ENCODE assay signal across 9 mouse cellular contexts in the genomic region with DNA sequence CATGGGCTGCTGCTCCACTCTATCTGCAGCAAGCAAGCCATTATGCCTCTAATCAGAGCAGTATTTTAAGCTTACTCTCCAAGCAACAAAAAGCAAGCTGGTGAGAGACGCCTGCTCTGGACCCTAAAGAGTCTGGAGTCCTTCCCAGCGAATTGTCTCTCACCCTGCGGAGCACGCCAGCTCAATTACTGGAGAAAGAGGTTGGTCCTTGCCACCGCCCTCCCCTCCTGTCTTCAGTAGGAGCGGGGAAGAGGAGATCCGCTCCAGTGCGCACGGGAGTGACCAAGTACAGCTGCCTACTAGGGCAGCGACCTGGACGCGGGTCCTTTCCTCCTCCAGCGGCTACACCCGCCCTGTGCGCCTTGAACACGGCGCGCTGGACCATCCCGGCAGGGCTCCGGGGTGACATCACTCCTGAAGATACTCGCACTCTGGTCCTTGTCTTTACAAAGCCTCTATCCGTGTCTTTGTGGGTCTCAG. TPM values are rescaled to one million over a fixed set of nuclear protein-coding genes. Genes with fewer than 3 reads are reported as not detected.
DNase-seq lines count a peak whose midpoint lies in the region; ATAC-seq lines count a peak whose summit lies in the region.
"Had no signal": no experiment of that assay in that cellular context is flagged by ENCODE, and none has a peak within 500 bp of the region (broad histone marks: within the 10 kb centered on the region; RNA-seq: fewer than 3 reads in every experiment).

Gene Luzp2, plus strand, starts transcription at position 127 of the 480 bp plus-strand sequence.

- WGBS in heart, embryonic 13.5 days: under 1% methylated on average over 22 of the region's 22 CpGs
- under 1% methylated on average over 22 of the region's 22 CpGs for WGBS in embryonic facial prominence, embryonic 12.5 days
- under 1% methylated on average over 22 of the region's 22 CpGs for WGBS in hindbrain, embryonic 16.5 days
- WGBS in liver, embryonic 13.5 days (ENCODE audit: insufficient replicate concordance): 3% methylated on average over 22 of the region's 22 CpGs

- no peak within 1 kb of the TSS for H3K27ac ChIP-seq in heart, embryonic 13.5 days (replicated peaks)
- H3K27ac ChIP-seq in embryonic facial prominence, embryonic 12.5 days: no peak within 1 kb of the TSS
- H3K27ac ChIP-seq in hindbrain, embryonic 16.5 days (ENCODE audit: low read depth, low read length): peak within 1 kb of the TSS; percentile 88
- H3K27ac ChIP-seq in liver, embryonic 13.5 days: no peak within 1 kb of the TSS

- peak within 1 kb of the TSS; percentile 69 for H3K9ac ChIP-seq in heart, embryonic 13.5 days
- H3K9ac ChIP-seq in embryonic facial prominence, embryonic 12.5 days: peak within 1 kb of the TSS; percentile 49; the same call in 1 of the 2 replicates
- peak within 1 kb of the TSS; percentile 81 for H3K9ac ChIP-seq in hindbrain, embryonic 16.5 days (ENCODE audit: low read depth, low read length)
- H3K9ac ChIP-seq in liver, embryonic 13.5 days: no peak within 1 kb of the TSS

- H3K36me3 ChIP-seq in heart, embryonic 13.5 days: no peaks in the 10 kb centered on the region
- H3K36me3 ChIP-seq in embryonic facial prominence, embryonic 12.5 days: no peaks in the 10 kb centered on the region
- H3K36me3 ChIP-seq in hindbrain, embryonic 16.5 days (ENCODE audit: control insufficient read depth, insufficient read depth, low read length): no peaks in the 10 kb centered on the region
- H3K36me3 ChIP-seq in liver, embryonic 13.5 days: no peaks in the 10 kb centered on the region

- no peak for ATAC-seq in heart, embryonic 13.5 days (ENCODE audit: extremely low read depth, insufficient number of reproducible peaks, low FRiP score, low TSS enrichment)
- peak; percentile 69 for ATAC-seq in embryonic facial prominence, embryonic 12.5 days (ENCODE audit: insufficient number of reproducible peaks, insufficient read depth, low FRiP score, low TSS enrichment)
- ATAC-seq in hindbrain, embryonic 16.5 days: peak; percentile 91
- no peak for ATAC-seq in liver, embryonic 13.5 days (ENCODE audit: low read depth)

- H3K27me3 ChIP-seq in heart, embryonic 13.5 days (replicated peaks): peaks cover 26% of the 10 kb centered on the region
- 0 out of 2 replicates have a peak, but pooled peaks cover 12% of the 10 kb centered on the region for H3K27me3 ChIP-seq in embryonic facial prominence, embryonic 12.5 days
- no peaks in the 10 kb centered on the region for H3K27me3 ChIP-seq in hindbrain, embryonic 16.5 days (replicated peaks; ENCODE audit: control insufficient read depth, insufficient read depth, low read length)
- peaks cover 10% of the 10 kb centered on the region; the same call in 1 of the 2 replicates for H3K27me3 ChIP-seq in liver, embryonic 13.5 days
- H3K27me3 ChIP-seq: CH12.LX had no signal

- H3K4me1 ChIP-seq in heart, embryonic 13.5 days: no peaks in the 10 kb centered on the region
- H3K4me1 ChIP-seq in embryonic facial prominence, embryonic 12.5 days: no peaks in the 10 kb centered on the region; the same call in 1 of the 2 replicates
- 0 out of 2 replicates have a peak, but pooled peaks cover 4% of the 10 kb centered on the region for H3K4me1 ChIP-seq in hindbrain, embryonic 16.5 days (ENCODE audit: control insufficient read depth, insufficient read depth, low read depth, low read length)
- H3K4me1 ChIP-seq in liver, embryonic 13.5 days (replicated peaks): no peaks in the 10 kb centered on the region

- H3K9me3 ChIP-seq in heart, embryonic 13.5 days: no peaks in the 10 kb centered on the region
- no peaks in the 10 kb centered on the region for H3K9me3 ChIP-seq in embryonic facial prominence, embryonic 12.5 days
- no peaks in the 10 kb centered on the region for H3K9me3 ChIP-seq in hindbrain, embryonic 16.5 days (ENCODE audit: control insufficient read depth, low read length)
- H3K9me3 ChIP-seq in liver, embryonic 13.5 days (replicated peaks): no peaks in the 10 kb centered on the region

- DNase-seq in heart, postnatal 36 days: no peak
- DNase-seq in R1 (ENCODE audit: low read depth, low spot score): peak; percentile 13
- DNase-seq in liver, embryonic 13.5 days: no peak
- peak; percentile 13 to 29 for DNase-seq in right cerebral cortex, postnatal 36 days (ENCODE audit: low spot score in 2 of 2)
- DNase-seq in urinary bladder, adult 18-20 months (ENCODE audit: low spot score in 2 of 2): no peak

- H3K4me3 ChIP-seq in heart, embryonic 13.5 days: peak within 1 kb of the TSS; percentile 57
- peak within 1 kb of the TSS; percentile 48 for H3K4me3 ChIP-seq in embryonic facial prominence, embryonic 12.5 days
- H3K4me3 ChIP-seq in hindbrain, embryonic 16.5 days (ENCODE audit: low read length): peak within 1 kb of the TSS; percentile 64
- H3K4me3 ChIP-seq in liver, embryonic 13.5 days (replicated peaks): no peak within 1 kb of the TSS

- peak within 1 kb of the TSS; percentile 85 for H3K4me2 ChIP-seq in heart, embryonic 13.5 days
- H3K4me2 ChIP-seq in embryonic facial prominence, embryonic 12.5 days (replicated peaks): peak within 1 kb of the TSS; percentile 80
- H3K4me2 ChIP-seq in hindbrain, embryonic 16.5 days (ENCODE audit: low read length): peak within 1 kb of the TSS; percentile 57
- H3K4me2 ChIP-seq in liver, embryonic 13.5 days: 0 out of 2 replicates have a peak within 1 kb of the TSS, but pooled peaks have one; percentile 19

- intact Hi-C loops in heart, postnatal 36 days (cut with DNase I): no loop called here

RNA-seq across cellular contexts. Expression of gene Luzp2, which starts in this region (rescaled TPM):
- polyA plus RNA-seq in heart, embryonic 13.5 days (2015; fragmentation: Nextera tagmentation; extraction: Ambion mirVana): 0.47 and 0.52 TPM in 2 replicates
- under 1 TPM; 0.06 to 0.16 TPM for total RNA-seq in heart, postnatal 36 days (2021)
- 2.9 and 3.4 TPM in 2 replicates for polyA plus RNA-seq in embryonic facial prominence, embryonic 12.5 days (2016; fragmentation: Nextera tagmentation; extraction: Ambion mirVana)
- 67.1 and 70.6 TPM in 2 replicates for polyA plus RNA-seq in hindbrain, embryonic 16.5 days (2015; fragmentation: Nextera tagmentation; extraction: Ambion mirVana)
- polyA plus RNA-seq in liver, embryonic 13.5 days (2015; fragmentation: Nextera tagmentation; extraction: Ambion mirVana): 0.05 and 0.08 TPM in 2 replicates
- total RNA-seq: CH12.LX had no signal

Comparison
In these comparisons a context has a peak if more than half of its experiments do, and no peak if none do; other contexts are left out.
1. RNA of gene Luzp2 (polyA plus RNA-seq): 67.1 to 70.6 TPM in hindbrain, embryonic 16.5 days; 2.9 to 3.4 TPM in embryonic facial prominence, embryonic 12.5 days, 0.47 to 0.52 TPM in heart, embryonic 13.5 days and 0.05 to 0.08 TPM in liver, embryonic 13.5 days; every median in the first group is over 10 times any median in the second.
2. ATAC-seq: peak in embryonic facial prominence, embryonic 12.5 days (single experiment) and hindbrain, embryonic 16.5 days (single experiment); none in heart, embryonic 13.5 days (single experiment) and liver, embryonic 13.5 days (single experiment).
3. H3K4me2 ChIP-seq: peak in every context shown above with its lines; median percentile 85 in heart, embryonic 13.5 days; 80 in embryonic facial prominence, embryonic 12.5 days; 57 in hindbrain, embryonic 16.5 days; 19 in liver, embryonic 13.5 days.
4. DNase-seq: peak in R1 (single experiment) and right cerebral cortex, postnatal 36 days (2 of 2); none in heart, postnatal 36 days (0 of 2), liver, embryonic 13.5 days (single experiment) and urinary bladder, adult 18-20 months (0 of 2).